Mouse (Mus musculus) midbrain, embryonic 13.5 days (tissue): Measurements from ENCODE around the gene Acsm1. TPM values are rescaled to one million over a fixed set of nuclear protein-coding genes. Genes with fewer than 3 reads are reported as not detected.

Experiments used
- ATAC-seq: fragments of 200-750 bp; cut with Nextera tagmentation; 2 replicates; pipeline ENCODE4 v1.8.0; 2017; ENCODE audit warnings: mild to moderate bottlenecking, moderate TSS enrichment, moderate library complexity
- H3K27ac ChIP-seq: fragments of 300-500 bp; sonication (generic); 2 replicates; pipeline ENCODE4 v1.5.1; 2015; ENCODE audit warnings: inconsistent platforms, mild to moderate bottlenecking, moderate library complexity
- H3K27me3 ChIP-seq: fragments of 300-500 bp; sonication (generic); 2 replicates; pipeline ENCODE4 v1.6.1; 2015; ENCODE audit warnings: mild to moderate bottlenecking, inconsistent platforms
- H3K36me3 ChIP-seq: fragments of 300-500 bp; sonication (generic); 2 replicates; pipeline ENCODE4 v1.6.1; 2015; ENCODE audit warnings: mild to moderate bottlenecking, inconsistent platforms
- H3K4me1 ChIP-seq: fragments of 300-500 bp; sonication (generic); replicated peaks from 2 replicates; pipeline ENCODE4 v1.6.1; 2015; ENCODE audit warnings: inconsistent platforms
- H3K4me2 ChIP-seq: fragments of 300-500 bp; sonication (generic); replicated peaks from 2 replicates; pipeline ENCODE4 v1.6.1; 2015; ENCODE audit warnings: moderate library complexity, mild to moderate bottlenecking, inconsistent platforms
- H3K4me3 ChIP-seq: fragments of 300-500 bp; sonication (generic); replicated peaks from 2 replicates; pipeline ENCODE4 v1.5.1; 2015; ENCODE audit warnings: mild to moderate bottlenecking, inconsistent platforms
- H3K9ac ChIP-seq: fragments of 300-500 bp; sonication (generic); replicated peaks from 2 replicates; pipeline ENCODE4 v1.6.1; 2015; ENCODE audit warnings: mild to moderate bottlenecking, inconsistent platforms
- H3K9me3 ChIP-seq: fragments of 300-500 bp; sonication (generic); 2 replicates; pipeline ENCODE4 v1.6.1; 2016; ENCODE audit warnings: mild to moderate bottlenecking, inconsistent platforms
- WGBS: fragments of 180-500 bp; shearing (Covaris S2); methylation state at CpG from one replicate; pipeline ENCODE4 v1.1.7; 2015; 5-methylcytosine and 5-hydroxymethylcytosine counted together
- polyA plus RNA-seq: library from polyadenylated mRNA; unstranded; fragments of >200 nt; fragmentation: Nextera tagmentation; extraction: Ambion mirVana; gene quantifications from 2 replicates; pipeline ENCODE4 v1.2.1, GENCODE M21; 2015

Gene Acsm1
- polyA plus RNA-seq, 1 experiment from 2014 or later = not detected

- Histone ChIP-seq H3K36me3 (no peaks in the 10 kb centered on the region), H3K27ac (no peak overlapping the region), H3K4me1 (no peaks in the 10 kb centered on the region), H3K9me3 (no peaks in the 10 kb centered on the region), H3K9ac (no peak overlapping the region), H3K4me3 (no peak overlapping the region), H3K27me3 (no peaks in the 10 kb centered on the region), H3K4me2 (no peak overlapping the region)
- no peak for ATAC-seq
- WGBS = 76% methylated on average over 9 of the region's 9 CpGs
Observed at GRCm38 (mm10) chr7:119605926-119606663, 731 bp upstream of the Acsm1 start.

GRCm38 (mm10) chr7:119607796-119608515 is 1.1 kb downstream of the Acsm1 start:
- Histone ChIP-seq H3K36me3 (no peaks in the 10 kb centered on the region), H3K9me3 (no peaks in the 10 kb centered on the region), H3K27me3 (no peaks in the 10 kb centered on the region), H3K27ac (no peak overlapping the region), H3K4me2 (no peak overlapping the region), H3K4me1 (no peaks in the 10 kb centered on the region), H3K4me3 (no peak overlapping the region), H3K9ac (no peak overlapping the region)
- no peak for ATAC-seq
- WGBS = 82% methylated on average over 9 of the region's 9 CpGs

GRCm38 (mm10) chr7:119616531-119616930 is 9.7 kb downstream of the Acsm1 start:
- no peak overlapping the region for H3K4me3 ChIP-seq
- H3K27me3 ChIP-seq = no peaks in the 10 kb centered on the region
- WGBS = 58% methylated on average over 1 of the region's 1 CpGs
- H3K9ac ChIP-seq = no peak overlapping the region
- no peaks in the 10 kb centered on the region for H3K9me3 ChIP-seq
- H3K4me1 ChIP-seq = no peaks in the 10 kb centered on the region
- no peaks in the 10 kb centered on the region for H3K36me3 ChIP-seq
- H3K27ac ChIP-seq = no peak overlapping the region
- ATAC-seq = no peak
- H3K4me2 ChIP-seq = no peak overlapping the region

- Histone ChIP-seq H3K27me3 (no peaks in the 10 kb centered on the region), H3K4me1 (no peaks in the 10 kb centered on the region), H3K9me3 (no peaks in the 10 kb centered on the region), H3K9ac (no peak overlapping the region), H3K27ac (no peak overlapping the region), H3K4me2 (no peak overlapping the region), H3K4me3 (no peak overlapping the region), H3K36me3 (no peaks in the 10 kb centered on the region)
- ATAC-seq = no peak
- WGBS = 89% methylated on average over 6 of the region's 6 CpGs
Observed at GRCm38 (mm10) chr7:119617593-119617992, 10.8 kb downstream of the Acsm1 start.

GRCm38 (mm10) chr7:119618209-119618935 is 11.5 kb downstream of the Acsm1 start:
- ATAC-seq = no peak
- 61% methylated on average over 4 of the region's 4 CpGs for WGBS
- no peak overlapping the region for H3K27ac ChIP-seq
- no peak overlapping the region for H3K4me2 ChIP-seq
- no peaks in the 10 kb centered on the region for H3K36me3 ChIP-seq
- H3K9me3 ChIP-seq = no peaks in the 10 kb centered on the region
- no peak overlapping the region for H3K4me3 ChIP-seq
- H3K27me3 ChIP-seq = no peaks in the 10 kb centered on the region
- H3K4me1 ChIP-seq = no peaks in the 10 kb centered on the region
- no peak overlapping the region for H3K9ac ChIP-seq

- Histone ChIP-seq H3K27me3 (no peaks in the 10 kb centered on the region), H3K27ac (no peak overlapping the region), H3K36me3 (no peaks in the 10 kb centered on the region), H3K4me1 (no peaks in the 10 kb centered on the region), H3K4me2 (no peak overlapping the region), H3K9ac (no peak overlapping the region), H3K9me3 (no peaks in the 10 kb centered on the region), H3K4me3 (no peak overlapping the region)
- no peak for ATAC-seq
Observed at GRCm38 (mm10) chr7:119620157-119620556, 13.3 kb downstream of the Acsm1 start.

GRCm38 (mm10) chr7:119638773-119639172 is 31.9 kb downstream of the Acsm1 start:
- Histone ChIP-seq H3K27ac (no peak overlapping the region), H3K27me3 (no peaks in the 10 kb centered on the region), H3K9ac (no peak overlapping the region), H3K9me3 (no peaks in the 10 kb centered on the region), H3K4me3 (no peak overlapping the region), H3K4me1 (no peaks in the 10 kb centered on the region), H3K4me2 (no peak overlapping the region), H3K36me3 (no peaks in the 10 kb centered on the region)
- ATAC-seq = no peak

- H3K36me3 ChIP-seq = no peaks in the 10 kb centered on the region
- 72% methylated on average over 5 of the region's 5 CpGs for WGBS
- no peaks in the 10 kb centered on the region for H3K27me3 ChIP-seq
- H3K4me2 ChIP-seq = no peak overlapping the region
- H3K9me3 ChIP-seq = no peaks in the 10 kb centered on the region
- no peak overlapping the region for H3K4me3 ChIP-seq
- no peak overlapping the region for H3K9ac ChIP-seq
- ATAC-seq = no peak
- H3K27ac ChIP-seq = no peak overlapping the region
- H3K4me1 ChIP-seq = no peaks in the 10 kb centered on the region
Observed at GRCm38 (mm10) chr7:119642307-119642706, 35.5 kb downstream of the Acsm1 start.

- Histone ChIP-seq H3K36me3 (no peaks in the 10 kb centered on the region), H3K4me3 (no peak overlapping the region), H3K9me3 (no peaks in the 10 kb centered on the region), H3K4me1 (no peaks in the 10 kb centered on the region), H3K9ac (no peak overlapping the region), H3K4me2 (no peak overlapping the region), H3K27me3 (no peaks in the 10 kb centered on the region), H3K27ac (no peak overlapping the region)
- no peak for ATAC-seq
- WGBS = 89% methylated on average over 3 of the region's 3 CpGs
Observed at GRCm38 (mm10) chr7:119667893-119668292, 61.1 kb downstream of the Acsm1 start.

- H3K36me3 ChIP-seq = no peaks in the 10 kb centered on the region
- H3K4me1 ChIP-seq = no peaks in the 10 kb centered on the region
- no peak overlapping the region for H3K4me2 ChIP-seq
- no peak overlapping the region for H3K27ac ChIP-seq
- 75% methylated on average over 5 of the region's 5 CpGs for WGBS
- H3K9me3 ChIP-seq = no peaks in the 10 kb centered on the region
- H3K27me3 ChIP-seq = no peaks in the 10 kb centered on the region
- no peak overlapping the region for H3K4me3 ChIP-seq
- H3K9ac ChIP-seq = no peak overlapping the region
- ATAC-seq = no peak
Observed at GRCm38 (mm10) chr7:119670395-119670794, 63.6 kb downstream of the Acsm1 start.

GRCm38 (mm10) chr7:119670925-119671324 is 64.1 kb downstream of the Acsm1 start:
- ATAC-seq = no peak
- Histone ChIP-seq H3K27me3 (no peaks in the 10 kb centered on the region), H3K9me3 (no peaks in the 10 kb centered on the region), H3K4me1 (no peaks in the 10 kb centered on the region), H3K4me3 (no peak overlapping the region), H3K9ac (no peak overlapping the region), H3K27ac (no peak overlapping the region), H3K36me3 (no peaks in the 10 kb centered on the region), H3K4me2 (no peak overlapping the region)
- 48% methylated on average over 6 of the region's 6 CpGs for WGBS

- Histone ChIP-seq H3K9ac (no peak overlapping the region), H3K27me3 (no peaks in the 10 kb centered on the region), H3K4me3 (no peak overlapping the region), H3K27ac (no peak overlapping the region), H3K36me3 (no peaks in the 10 kb centered on the region), H3K9me3 (no peaks in the 10 kb centered on the region), H3K4me2 (no peak overlapping the region), H3K4me1 (no peaks in the 10 kb centered on the region)
- peak; percentile 40 for ATAC-seq
- WGBS = 19% methylated on average over 6 of the region's 6 CpGs
Observed at GRCm38 (mm10) chr7:119673465-119673864, 66.6 kb downstream of the Acsm1 start.
